Mouse (Mus musculus) mesoderm, embryonic 11.5 days (tissue): ENCODE measurements at regions not wholly inside any gene's neighbourhood (a gene's known extent, or its start where the extent isn't known, plus 50 kb on each side); places are given as distances from the start of the nearest gene placed in this dataset.

ENCODE experiments used
- DNase-seq: peaks from one replicate; pipeline ENCODE4 v3.0.0-alpha.2; 2012; ENCODE audit warnings: low read depth, low spot score

GRCm38 (mm10) chr11:111155023-111155422, 89.1 kb downstream of the Kcnj2 start:
- no peak for DNase-seq

DNA sequence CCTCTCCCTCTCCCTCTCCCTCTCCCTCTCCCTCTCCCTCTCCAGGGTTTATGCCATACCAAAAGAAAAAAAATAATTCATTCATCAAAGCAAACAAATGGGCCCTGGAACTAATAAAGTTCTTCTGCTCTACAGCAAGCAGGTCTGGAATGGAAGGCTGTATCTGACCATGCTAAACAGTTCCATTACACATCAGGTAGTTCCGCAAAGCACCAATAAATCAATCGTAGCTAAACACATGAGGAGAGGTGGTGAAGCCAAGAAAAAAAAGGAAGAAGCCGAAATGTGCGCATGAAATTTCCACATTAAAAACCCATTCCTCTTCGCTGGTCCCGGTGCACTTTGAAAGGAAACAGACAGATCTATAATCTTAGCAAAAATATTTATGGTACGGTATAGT, 89.8 kb downstream of the Kcnj2 start:
- peak; percentile 11 for DNase-seq

GRCm38 (mm10) chr11:111159299-111159698, 93.3 kb downstream of the Kcnj2 start:
- DNase-seq: no peak

GRCm38 (mm10) chr11:111164907-111165306, 98.9 kb downstream of the Kcnj2 start:
- no peak for DNase-seq

GRCm38 (mm10) chr11:111170174-111170800, 104.3 kb downstream of the Kcnj2 start:
- no peak for DNase-seq

- DNase-seq: no peak
Observed at GRCm38 (mm10) chr11:111173525-111173924, 107.6 kb downstream of the Kcnj2 start.

GRCm38 (mm10) chr11:111175566-111175965, 109.6 kb downstream of the Kcnj2 start:
- DNase-seq: no peak

DNA sequence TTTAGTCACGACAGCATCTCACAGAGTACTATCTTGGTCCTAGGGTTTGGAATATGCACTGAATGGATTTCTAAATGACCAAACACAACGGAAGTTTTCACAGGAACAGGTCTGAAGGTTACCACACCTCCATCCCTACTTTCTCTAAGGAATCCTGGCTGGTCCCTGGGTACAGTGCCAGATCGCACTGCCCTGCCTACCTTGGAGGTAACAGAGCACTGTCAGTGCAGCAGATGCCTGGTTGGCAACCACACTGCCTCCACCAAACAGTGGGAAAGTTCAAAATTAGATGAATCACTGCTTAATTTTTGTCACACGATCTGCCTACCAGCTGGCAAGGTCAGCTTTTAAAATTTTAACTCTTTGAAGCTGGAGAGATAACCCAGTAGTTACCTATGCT, 111.6 kb downstream of the Kcnj2 start:
- no peak for DNase-seq

GRCm38 (mm10) chr11:111197422-111197821, 131.5 kb downstream of the Kcnj2 start:
- no peak for DNase-seq

GRCm38 (mm10) chr11:111200512-111200911, 134.5 kb downstream of the Kcnj2 start:
- no peak for DNase-seq

DNA sequence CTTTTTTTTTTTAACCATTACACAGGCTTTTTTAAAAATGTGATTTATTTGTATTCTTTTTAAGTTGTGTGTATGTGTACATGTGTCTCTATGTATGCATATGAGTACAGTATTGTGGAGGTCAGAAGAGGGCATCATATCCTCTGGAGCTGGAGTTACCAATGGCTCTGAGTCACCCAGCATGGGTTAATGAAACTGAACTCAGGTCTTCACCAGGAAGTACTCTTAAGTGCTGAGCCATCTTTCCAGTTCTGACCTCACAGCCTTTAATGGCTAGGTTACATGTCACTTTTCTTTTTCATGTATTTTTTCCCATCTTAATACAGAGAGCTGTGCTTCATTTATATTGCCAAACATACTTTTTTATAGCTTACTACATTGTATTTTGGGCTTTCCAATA, 136.8 kb downstream of the Kcnj2 start:
- no peak for DNase-seq

DNA sequence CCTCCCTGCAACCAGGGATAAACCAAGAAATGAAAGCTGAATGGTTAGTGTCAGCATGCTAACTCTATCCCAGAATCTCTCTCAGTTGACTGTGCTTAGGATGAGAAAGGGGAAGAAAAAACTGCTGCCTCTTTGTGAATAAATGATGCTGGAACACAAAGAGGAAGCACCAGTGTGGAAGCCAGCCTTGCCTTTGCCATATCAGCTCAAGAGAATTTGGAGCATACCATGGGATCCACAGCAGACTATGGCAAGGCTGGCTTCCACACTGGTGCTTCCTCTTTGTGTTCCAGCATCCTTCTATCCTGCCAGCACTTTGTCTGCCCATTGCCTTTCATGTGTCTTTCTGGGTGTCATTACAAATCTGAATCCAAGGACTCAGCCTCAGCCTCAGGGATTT, 144.6 kb downstream of the Kcnj2 start:
- no peak for DNase-seq

- peak; percentile 31 for DNase-seq
Observed at GRCm38 (mm10) chr11:111212038-111212701, 146.2 kb downstream of the Kcnj2 start.

- peak; percentile 13 for DNase-seq
Observed at GRCm38 (mm10) chr11:111212702-111213328, 146.9 kb downstream of the Kcnj2 start.

DNA sequence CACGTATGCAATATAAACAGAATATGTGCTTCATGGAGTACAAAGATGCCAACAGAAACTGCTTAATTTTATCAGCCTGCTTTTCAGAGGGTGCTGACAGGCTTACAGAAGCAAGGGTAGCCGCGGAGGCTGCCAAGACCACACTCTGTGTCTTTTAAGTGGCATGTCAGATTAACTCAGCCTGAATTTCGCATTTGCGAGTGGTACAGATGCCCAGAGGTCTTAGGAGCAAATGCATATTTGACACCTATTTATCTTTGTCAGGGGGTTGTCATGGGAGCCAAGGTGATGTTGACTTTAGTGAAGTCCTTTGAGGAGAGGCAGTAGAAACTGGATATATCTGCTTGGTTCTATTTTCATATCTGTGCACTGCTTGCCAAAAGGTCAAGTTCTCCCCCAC, 149.0 kb downstream of the Kcnj2 start:
- DNase-seq: peak; percentile 6

DNA sequence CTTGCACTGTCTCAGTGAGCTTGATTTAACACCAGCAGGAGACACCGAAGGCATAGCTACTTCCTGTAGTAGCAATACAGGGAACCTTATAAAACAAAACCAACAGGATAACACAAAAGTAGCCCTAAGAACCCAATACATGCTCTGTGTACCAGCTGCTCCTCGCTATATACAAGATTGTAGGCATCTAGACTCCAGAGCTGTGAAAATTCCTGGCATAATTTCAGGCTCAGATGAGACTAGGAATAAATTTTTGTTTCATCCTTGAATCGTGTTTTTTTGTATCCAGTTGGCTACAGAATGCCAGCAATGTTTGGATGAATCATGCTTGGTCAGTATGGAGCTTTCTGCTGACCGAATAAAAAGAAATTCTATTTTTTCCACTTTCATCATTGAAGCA, 157.9 kb downstream of the Kcnj2 start:
- DNase-seq: no peak

DNA sequence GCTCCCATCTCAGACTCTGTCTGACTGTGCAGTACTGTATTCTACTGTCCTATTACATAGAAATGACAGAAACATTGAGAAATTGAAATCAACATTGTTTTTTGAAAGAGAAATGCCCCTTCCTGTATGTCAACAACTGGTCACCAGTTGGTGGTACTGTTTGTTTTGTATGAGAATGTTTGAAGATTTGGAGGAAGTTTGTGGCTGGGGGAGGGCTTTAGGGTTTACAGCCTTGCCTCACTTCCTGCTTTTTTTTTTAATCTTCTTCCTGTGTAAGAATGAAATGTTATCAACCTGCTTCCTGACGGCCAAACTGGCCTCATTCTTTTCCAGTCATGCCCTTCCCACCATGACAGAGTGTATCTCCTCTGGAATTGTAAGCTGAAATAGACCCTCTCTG, 161.3 kb downstream of the Kcnj2 start:
- DNase-seq: no peak

DNA sequence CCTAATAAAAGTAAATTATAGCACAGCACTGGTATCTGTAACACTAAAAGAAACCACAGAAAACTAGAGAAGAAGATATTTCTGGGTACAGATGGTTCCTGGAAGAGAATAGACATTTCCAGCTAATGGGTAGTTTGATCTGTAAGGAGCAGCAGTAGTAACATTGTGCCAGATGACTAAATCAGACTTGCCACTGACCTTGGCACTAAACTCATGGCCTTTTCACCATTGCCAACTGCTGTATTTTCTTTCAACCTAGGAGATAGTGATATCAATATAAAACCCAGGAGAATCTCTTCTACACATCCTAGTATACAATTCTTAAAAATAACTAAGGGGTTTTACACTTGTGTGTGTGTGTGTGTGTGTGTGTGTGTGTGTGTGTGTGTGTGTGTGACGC, 170.8 kb downstream of the Kcnj2 start:
- no peak for DNase-seq

GRCm38 (mm10) chr11:111239784-111240183, 173.8 kb downstream of the Kcnj2 start:
- DNase-seq: no peak

DNA sequence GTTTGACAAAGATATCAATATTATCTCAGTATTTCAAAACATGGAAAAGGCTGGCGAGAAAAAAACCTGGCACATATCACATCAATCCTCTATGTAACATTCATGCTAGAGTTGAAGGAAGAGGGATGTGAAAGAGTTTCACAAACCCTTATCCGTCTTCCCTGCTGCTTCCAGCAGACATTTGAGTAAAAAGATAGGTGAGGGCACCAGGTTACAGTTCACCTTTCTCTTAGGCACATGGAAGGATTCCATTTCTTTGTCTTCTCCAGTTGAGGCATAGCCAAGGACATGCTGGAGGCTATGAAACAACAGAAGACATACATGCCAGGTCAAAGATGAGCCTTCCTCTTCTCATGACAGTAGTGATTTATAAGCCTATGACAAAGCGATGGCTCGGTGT, 186.3 kb downstream of the Kcnj2 start:
- DNase-seq: no peak

DNA sequence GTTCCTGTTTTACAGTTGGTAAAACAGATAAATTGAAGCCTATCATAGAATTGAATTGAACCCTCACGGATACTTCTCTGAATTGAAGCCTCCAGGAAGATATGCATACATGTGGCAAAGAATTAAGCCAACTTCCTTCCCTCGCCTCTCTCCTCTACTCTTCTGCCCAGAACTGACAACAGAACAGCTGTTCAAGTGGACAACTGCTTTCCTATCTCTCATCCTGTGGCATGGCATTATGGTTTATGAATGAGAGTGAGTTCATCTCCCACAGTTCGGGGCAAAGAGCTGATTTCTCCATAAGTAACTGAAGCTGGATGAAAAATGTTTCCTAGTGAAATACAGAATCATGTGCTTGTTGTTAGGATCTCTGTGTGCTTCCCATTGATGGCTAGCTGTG, 190.6 kb downstream of the Kcnj2 start:
- DNase-seq: no peak

GRCm38 (mm10) chr11:111260691-111261383, 194.9 kb downstream of the Kcnj2 start:
- DNase-seq: no peak

DNA sequence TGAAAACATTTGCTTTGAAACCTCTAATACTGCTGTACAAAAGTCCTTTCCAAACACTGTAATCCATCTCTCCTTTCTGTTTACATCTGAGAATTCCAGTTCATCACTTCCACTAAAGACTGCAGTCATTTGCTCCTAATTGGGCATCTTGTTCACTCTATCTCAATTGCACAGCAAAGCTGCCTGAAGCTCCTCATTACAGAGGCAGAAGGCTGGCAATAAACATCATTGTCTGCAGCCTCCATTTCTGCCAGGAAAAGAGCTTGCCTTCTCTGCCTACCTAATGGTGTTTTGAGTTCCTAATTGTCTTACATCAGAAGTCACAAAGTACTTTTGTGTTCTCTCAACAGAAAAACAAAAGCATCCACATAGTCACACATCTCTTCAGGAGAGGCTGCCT, 207.7 kb downstream of the Kcnj2 start:
- DNase-seq: no peak
